Mouse (Mus musculus): ENCODE measurements around the gene Orm2. TPM values are rescaled to one million over a fixed set of nuclear protein-coding genes. Genes with fewer than 3 reads are reported as not detected.
A peak's percentile ranks its signal among the peaks of the same experiment; 100 is the strongest.

Gene Orm2
- total and polyA plus RNA-seq, 3 experiments: not detected

DNA sequence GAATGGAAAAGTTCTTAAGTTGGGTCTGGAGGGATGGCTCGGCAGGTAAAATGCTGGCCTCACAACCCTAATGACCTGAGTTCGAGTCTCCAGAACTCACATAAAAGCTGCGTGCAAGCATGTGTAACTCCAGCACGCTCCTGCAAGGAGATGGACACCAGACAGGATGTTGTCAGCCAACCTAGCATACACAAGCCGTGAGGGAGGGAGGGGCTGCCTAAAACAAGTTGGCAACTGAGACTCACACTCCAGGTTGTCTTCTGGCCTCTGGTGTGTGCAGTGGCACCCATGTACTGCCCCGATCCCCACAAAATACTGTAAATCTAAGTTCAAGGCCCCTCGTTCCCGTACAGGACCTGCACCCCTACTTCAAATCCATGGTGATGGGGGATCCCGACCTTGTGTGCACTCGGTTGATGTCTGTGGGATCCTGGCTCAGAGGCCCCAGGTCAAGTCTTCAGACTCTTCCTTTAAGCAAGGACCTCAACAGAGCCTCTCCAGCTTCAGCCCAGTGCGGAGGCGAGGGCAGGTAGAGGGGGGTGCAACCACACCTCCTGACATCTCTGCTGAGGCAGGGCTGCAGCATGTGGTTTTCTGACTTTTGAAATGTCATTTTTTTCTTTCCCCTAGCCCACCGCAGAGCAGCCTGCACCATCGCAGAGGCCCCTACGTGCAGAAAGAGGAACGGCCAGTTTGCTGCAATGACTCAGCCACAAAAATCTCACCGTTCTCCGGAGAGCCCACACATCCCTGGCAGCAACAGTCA lies 38.5 kb downstream of the Orm2 start (continued):
- TF ChIP-seq JUN (IDR thresholded peaks at IDR 0.05; ENCODE audit: insufficient read depth, low read depth, low read length) (no peak), MEF2A (IDR thresholded peaks at IDR 0.05; ENCODE audit: borderline replicate concordance, low read depth, low read length) (peak; percentile 48; the same call in 1 of the 2 replicates), MAFK (IDR thresholded peaks at IDR 0.05; ENCODE audit: insufficient replicate concordance, low read length) (peak; percentile 72; the same call in 1 of the 2 replicates), IRF4 (IDR thresholded peaks at IDR 0.05; ENCODE audit: low read depth, low read length) (peak; percentile 87), MAZ (IDR thresholded peaks at IDR 0.05; ENCODE audit: low read depth, low read length) (peak; percentile 54; the same call in 1 of the 2 replicates), TBP (conservative IDR thresholded peaks at IDR 0.05; ENCODE audit: low read depth, low read length) (0 out of 2 replicates have a peak, but pooled peaks have one; percentile 56), SMC3 (IDR thresholded peaks at IDR 0.05; ENCODE audit: low read depth, low read length) (no peak), GABPA (IDR thresholded peaks at IDR 0.05; ENCODE audit: insufficient replicate concordance, low read depth, low read length) (no peak), CHD1 (IDR thresholded peaks at IDR 0.05; ENCODE audit: low read depth, low read length) (peak; percentile 61; the same call in 1 of the 2 replicates)

DNA sequence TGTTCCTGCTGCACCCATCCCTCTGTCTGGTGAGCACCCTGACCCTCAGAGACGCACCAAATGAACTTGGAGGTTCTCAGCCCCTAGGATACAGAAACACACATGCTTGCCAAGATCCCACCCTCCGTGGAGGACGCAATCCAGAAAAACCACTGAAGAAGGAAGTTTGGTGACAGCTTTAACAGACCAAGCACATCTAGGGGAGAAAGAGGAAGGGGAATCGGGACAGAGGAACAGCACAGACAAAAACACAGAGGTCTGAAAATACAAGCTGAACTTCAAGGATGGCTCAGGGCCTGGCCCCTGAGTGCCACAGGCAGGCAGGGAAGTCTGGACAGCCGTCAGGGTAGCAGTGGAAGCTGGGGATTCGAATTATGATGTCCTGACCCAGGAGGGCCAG lies 39.4 kb downstream of the Orm2 start:
- H3K9ac ChIP-seq (ENCODE audit: insufficient read depth, low read depth): peak overlapping the region; percentile 97
- peaks cover 38 to 84% of the 10 kb centered on the region in 2 experiments for H3K4me1 ChIP-seq (ENCODE audit: control insufficient read depth in 1 of 2, insufficient read depth in 2 of 2)
- H3K4me3 ChIP-seq (replicated peaks in 1 of 3; ENCODE audit: low read depth in 2 of 3, low read length in 2 of 3, poor library complexity in 1 of 3): peak overlapping the region; percentile 69 to 77 (median 70)

More for the DNA sequence above, 39.4 kb downstream of the Orm2 start:
- H3K79me2 ChIP-seq (replicated peaks; ENCODE audit: control insufficient read depth, extremely low read depth, insufficient read depth, poor library complexity, severe bottlenecking): peaks cover 84% of the 10 kb centered on the region
- in situ Hi-C loops (cut with MboI; ENCODE audit: low pct_ligation_motif_present, low pct_unique_long_range_greater_than_20kb, low sequenced_read_pairs) (loop anchor here (10.0 to 25.0 kb wide), 4 partner anchors 47 to 536 kb away; partner anchors contain the start of genes Orm3 and Tnfsf8), dilution Hi-C loops (cut with MboI; ENCODE audit: extremely low pct_ligation_motif_present, extremely low pct_unique_long_range_greater_than_20kb, low sequenced_read_pairs) (no loop called here)
- H3K9me3 ChIP-seq (replicated peaks; ENCODE audit: low read length): peaks cover 11% of the 10 kb centered on the region
- peak overlapping the region; percentile 85 for H3K4me2 ChIP-seq (ENCODE audit: insufficient read depth, low read depth, poor library complexity, severe bottlenecking)
- H3K36me3 ChIP-seq (replicated peaks in 1 of 2; ENCODE audit: control insufficient read depth in 1 of 2, insufficient read depth in 1 of 2, low read length in 1 of 2): peaks cover 25 to 38% of the 10 kb centered on the region in 2 experiments
- DNase-seq (ENCODE audit: extremely low read depth): no peak
- peak overlapping the region; percentile 95 for H3K27ac ChIP-seq (ENCODE audit: insufficient read depth, low read depth)
- TF ChIP-seq MAZ (IDR thresholded peaks at IDR 0.05; ENCODE audit: low read depth, low read length) (no peak), UBTF (IDR thresholded peaks at IDR 0.05; ENCODE audit: low read depth, low read length) (no peak), CHD1 (IDR thresholded peaks at IDR 0.05; ENCODE audit: low read depth, low read length) (no peak), TBP (conservative IDR thresholded peaks at IDR 0.05; ENCODE audit: low read depth, low read length) (no peak), SMC3 (IDR thresholded peaks at IDR 0.05; ENCODE audit: low read depth, low read length) (no peak), EP300 (IDR thresholded peaks at IDR 0.05; ENCODE audit: low read length) (no peak), CHD2 (IDR thresholded peaks at IDR 0.05; ENCODE audit: low read length) (no peak), KAT2A (IDR thresholded peaks at IDR 0.05; ENCODE audit: insufficient replicate concordance, low read length) (no peak), ZNF384 (IDR thresholded peaks at IDR 0.05; ENCODE audit: low read depth, low read length) (no peak), JUN (IDR thresholded peaks at IDR 0.05; ENCODE audit: insufficient read depth, low read depth, low read length) (no peak), NELFE (IDR thresholded peaks at IDR 0.05; ENCODE audit: low read depth, low read length) (no peak), MAX (IDR thresholded peaks at IDR 0.05; ENCODE audit: low read length) (no peak), ZC3H11A (IDR thresholded peaks at IDR 0.05; ENCODE audit: low read depth, low read length) (no peak), SIN3A (IDR thresholded peaks at IDR 0.05; ENCODE audit: low read length) (no peak), ZKSCAN1 (IDR thresholded peaks at IDR 0.05; ENCODE audit: borderline replicate concordance, low read depth, low read length) (no peak), CTCF (conservative IDR thresholded peaks at IDR 0.05 in 1 of 2, IDR thresholded peaks at IDR 0.05 in 1 of 2; ENCODE audit: low read depth in 2 of 2, low read length in 2 of 2) (no peak), PAX5 (IDR thresholded peaks at IDR 0.05; ENCODE audit: low read length) (no peak), E2F4 (IDR thresholded peaks at IDR 0.05; ENCODE audit: insufficient replicate concordance, low read depth, low read length) (no peak), MEF2A (IDR thresholded peaks at IDR 0.05; ENCODE audit: borderline replicate concordance, low read depth, low read length) (no peak), GABPA (IDR thresholded peaks at IDR 0.05; ENCODE audit: insufficient replicate concordance, low read depth, low read length) (no peak)
- H3K27me3 ChIP-seq (replicated peaks): no peaks in the 10 kb centered on the region

Measured in CH12.LX (cell line).